Comparison of ENCODE assay signal across 24 mouse cellular contexts in the genomic region with DNA sequence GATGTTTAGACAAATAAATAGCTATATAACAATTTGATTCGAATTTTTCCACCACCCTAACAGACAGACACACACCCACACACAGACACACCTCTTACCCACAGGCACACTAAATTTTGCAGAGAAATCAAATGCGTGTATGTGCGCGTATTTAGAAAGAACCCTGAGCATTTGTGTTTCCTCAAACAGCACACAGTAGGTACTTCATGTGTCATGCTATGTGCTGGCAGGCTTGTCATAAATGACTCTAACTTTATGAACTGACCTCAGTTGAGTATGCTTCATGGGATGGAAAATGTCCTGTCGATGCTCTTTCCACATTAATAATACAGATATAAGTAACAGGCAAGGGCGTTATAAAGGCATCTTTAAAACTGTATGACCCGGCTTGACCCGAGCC. TPM values are rescaled to one million over a fixed set of nuclear protein-coding genes. Genes with fewer than 3 reads are reported as not detected.
DNase-seq lines count a peak whose midpoint lies in the region; ATAC-seq and TF ChIP-seq lines count a peak whose summit lies in the region.
"Had no signal": no experiment of that assay in that cellular context is flagged by ENCODE, and none has a peak within 500 bp of the region (broad histone marks: within the 10 kb centered on the region; RNA-seq: fewer than 3 reads in every experiment).

No protein-coding gene starts in this region.

- H3K4me2 ChIP-seq in CH12.LX (ENCODE audit: insufficient read depth, low read depth, poor library complexity, severe bottlenecking): no peak overlapping the region
- no peak overlapping the region for H3K4me2 ChIP-seq in kidney, embryonic 15.5 days
- no peak overlapping the region for H3K4me2 ChIP-seq in forebrain, embryonic 15.5 days (replicated peaks)

- H3K4me1 ChIP-seq in CH12.LX (ENCODE audit: control insufficient read depth in 1 of 2, insufficient read depth in 2 of 2) (peaks cover 0 to 43% of the 10 kb centered on the region in 2 experiments; a peak in 2 of 4 replicates), MEL (ENCODE audit: control insufficient read depth in 1 of 2, insufficient read depth in 2 of 2, low read length in 2 of 2) (peaks cover 9 to 18% of the 10 kb centered on the region in 2 experiments)
- peaks cover 23% of the 10 kb centered on the region for H3K4me1 ChIP-seq in kidney, embryonic 15.5 days
- H3K4me1 ChIP-seq in forebrain, embryonic 15.5 days: no peaks in the 10 kb centered on the region

- H3K79me2 ChIP-seq in CH12.LX (replicated peaks; ENCODE audit: control insufficient read depth, extremely low read depth, insufficient read depth, poor library complexity, severe bottlenecking) (peaks cover 23% of the 10 kb centered on the region), MEL (ENCODE audit: control insufficient read depth, insufficient read depth, low read length, poor library complexity) (no peaks in the 10 kb centered on the region)

- intact Hi-C loops in gastrocnemius, adult 2 months (cut with DNase I): no loop called here

- H3K36me3 ChIP-seq in CH12.LX (replicated peaks in 1 of 2; ENCODE audit: control insufficient read depth in 1 of 2, insufficient read depth in 1 of 2, low read length in 1 of 2) (peaks cover 22 to 94% of the 10 kb centered on the region in 2 experiments), MEL (ENCODE audit: control insufficient read depth in 1 of 2, insufficient read depth in 2 of 2, low read length in 2 of 2) (peaks cover 5 to 20% of the 10 kb centered on the region in 2 experiments)
- H3K36me3 ChIP-seq in kidney, embryonic 15.5 days: no peaks in the 10 kb centered on the region
- no peaks in the 10 kb centered on the region for H3K36me3 ChIP-seq in forebrain, embryonic 15.5 days
- H3K36me3 ChIP-seq: G1E had no signal

- TF ChIP-seq POLR2A in CH12.LX (IDR thresholded peaks at IDR 0.05; ENCODE audit: low read depth, low read length) (no peak), MEL (IDR thresholded peaks at IDR 0.05; ENCODE audit: control insufficient read depth in 1 of 2, insufficient read depth in 1 of 2, low read depth in 1 of 2, low read length in 2 of 2, poor library complexity in 1 of 2) (no peak)

- H3K27me3 ChIP-seq in CH12.LX (replicated peaks): no peaks in the 10 kb centered on the region
- no peaks in the 10 kb centered on the region for H3K27me3 ChIP-seq in MEL (ENCODE audit: control insufficient read depth in 1 of 2, insufficient read depth in 2 of 2, low read length in 2 of 2)
- H3K27me3 ChIP-seq in kidney, embryonic 15.5 days: no peaks in the 10 kb centered on the region
- no peaks in the 10 kb centered on the region for H3K27me3 ChIP-seq in forebrain, embryonic 15.5 days
- H3K27me3 ChIP-seq: Patski had no signal

- dilution Hi-C loops in CH12.LX (cut with MboI; ENCODE audit: extremely low pct_ligation_motif_present, extremely low pct_unique_long_range_greater_than_20kb, low sequenced_read_pairs): no loop called here

- 76% methylated on average over 8 of the region's 8 CpGs for WGBS in kidney, embryonic 15.5 days
- WGBS in forebrain, embryonic 15.5 days: 90% methylated on average over 8 of the region's 8 CpGs

- H3K4me3 ChIP-seq in gastrocnemius, adult 2 months: no peak overlapping the region
- no peak overlapping the region for H3K4me3 ChIP-seq in layer of hippocampus, adult 2 months
- H3K4me3 ChIP-seq in CH12.LX (replicated peaks in 1 of 3; ENCODE audit: low read depth in 2 of 3, low read length in 2 of 3, poor library complexity in 1 of 3): no peak overlapping the region
- H3K4me3 ChIP-seq in MEL (ENCODE audit: control insufficient read depth in 1 of 2, insufficient read depth in 1 of 2, low read depth in 2 of 2, low read length in 2 of 2): no peak overlapping the region
- no peak overlapping the region for H3K4me3 ChIP-seq in kidney, embryonic 15.5 days (replicated peaks)
- H3K4me3 ChIP-seq in forebrain, embryonic 15.5 days: no peak overlapping the region

- H3K9ac ChIP-seq in CH12.LX (ENCODE audit: insufficient read depth, low read depth) (no peak overlapping the region), MEL (ENCODE audit: control insufficient read depth, low read depth, low read length, poor library complexity, severe bottlenecking) (no peak overlapping the region)
- no peak overlapping the region for H3K9ac ChIP-seq in kidney, embryonic 15.5 days
- no peak overlapping the region for H3K9ac ChIP-seq in forebrain, embryonic 15.5 days (replicated peaks)

- TF ChIP-seq EP300 in CH12.LX (IDR thresholded peaks at IDR 0.05; ENCODE audit: low read length) (no peak), MEL (IDR thresholded peaks at IDR 0.05; ENCODE audit: low read depth in 1 of 2, low read length in 2 of 2) (no peak)

- DNase-seq in gastrocnemius, adult 2 months: no peak
- DNase-seq in gastrocnemius, postnatal 25 days: no peak
- DNase-seq in layer of hippocampus, adult 2 months (ENCODE audit: low spot score in 2 of 2): no peak
- no peak for DNase-seq in layer of hippocampus, postnatal 25 days (ENCODE audit: extremely low spot score in 1 of 2, low spot score in 1 of 2)
- DNase-seq in CH12.LX (ENCODE audit: extremely low read depth) (no peak), MEL (ENCODE audit: low read depth, low spot score) (no peak)
- DNase-seq: adrenal gland, adult 2 months; adrenal gland, adult 8-10 months; adrenal gland, postnatal 10 days; adrenal gland, postnatal 14 days; adrenal gland, postnatal 25 days; adrenal gland, postnatal 36 days; B cell, adult 2 months; cerebellum, adult 11 months; cerebellum, adult 11-12 months; cerebellum, adult 18-20 months; cerebellum, adult 2 months had no signal

- no peak for TF ChIP-seq CTCF in gastrocnemius, adult 2 months (IDR thresholded peaks at IDR 0.05)
- no peak for TF ChIP-seq CTCF in layer of hippocampus, adult 2 months (conservative IDR thresholded peaks at IDR 0.05)
- TF ChIP-seq CTCF in CH12.LX (conservative IDR thresholded peaks at IDR 0.05 in 1 of 2, IDR thresholded peaks at IDR 0.05 in 1 of 2; ENCODE audit: low read depth in 2 of 2, low read length in 2 of 2): no peak
- no peak for TF ChIP-seq CTCF in MEL (IDR thresholded peaks at IDR 0.05 in 2 of 3, conservative IDR thresholded peaks at IDR 0.05 in 1 of 3; ENCODE audit: control insufficient read depth in 1 of 3, insufficient read depth in 1 of 3, low read depth in 2 of 3, low read length in 3 of 3, poor library complexity in 1 of 3, severe bottlenecking in 1 of 3)

- TF ChIP-seq RAD21 in CH12.LX (IDR thresholded peaks at IDR 0.05; ENCODE audit: low read depth, low read length): no peak
- TF ChIP-seq RAD21 in MEL (IDR thresholded peaks at IDR 0.05; ENCODE audit: low read depth, low read length): no peak

- H3K27ac ChIP-seq in gastrocnemius, adult 2 months: peak overlapping the region; percentile 16; the same call in 1 of the 2 replicates
- 0 out of 2 replicates have a peak overlapping the region, but pooled peaks have one; percentile 55 for H3K27ac ChIP-seq in layer of hippocampus, adult 2 months
- H3K27ac ChIP-seq in CH12.LX (ENCODE audit: insufficient read depth, low read depth) (no peak overlapping the region), MEL (ENCODE audit: control insufficient read depth, low read depth, low read length) (no peak overlapping the region)
- no peak overlapping the region for H3K27ac ChIP-seq in kidney, embryonic 15.5 days
- no peak overlapping the region for H3K27ac ChIP-seq in forebrain, embryonic 15.5 days (replicated peaks)

- H3K9me3 ChIP-seq in CH12.LX (replicated peaks; ENCODE audit: low read length) (no peaks in the 10 kb centered on the region), MEL (replicated peaks; ENCODE audit: insufficient read depth, low read length) (no peaks in the 10 kb centered on the region)
- no peaks in the 10 kb centered on the region for H3K9me3 ChIP-seq in kidney, embryonic 15.5 days (replicated peaks)
- no peaks in the 10 kb centered on the region for H3K9me3 ChIP-seq in forebrain, embryonic 15.5 days

- in situ Hi-C loops in CH12.LX (cut with MboI; ENCODE audit: low pct_ligation_motif_present, low pct_unique_long_range_greater_than_20kb, low sequenced_read_pairs): no loop called here

- ATAC-seq in kidney, embryonic 15.5 days (replicated peaks; ENCODE audit: low FRiP score): no peak
- ATAC-seq in forebrain, embryonic 15.5 days (replicated peaks): no peak
- ATAC-seq: activated CD4-positive, CD25-positive, alpha-beta regulatory T cell, adult 4 months; CD4-positive, CD25-positive, alpha-beta regulatory T cell, adult 4 months; Patski had no signal

TF ChIP-seq in CH12.LX, 34 proteins besides CTCF, POLR2A, EP300 and RAD21 (continues in another document):
- TF ChIP-seq JUN (IDR thresholded peaks at IDR 0.05; ENCODE audit: insufficient read depth, low read depth, low read length) (no peak), GABPA (IDR thresholded peaks at IDR 0.05; ENCODE audit: insufficient replicate concordance, low read depth, low read length) (no peak)

TF ChIP-seq in MEL, 35 proteins besides CTCF, POLR2A, EP300 and RAD21:
- peak; percentile 88 for TF ChIP-seq ZKSCAN1 (IDR thresholded peaks at IDR 0.05; ENCODE audit: low read depth, low read length)
- TF ChIP-seq SMC3 (IDR thresholded peaks at IDR 0.05; ENCODE audit: low read depth, low read length): no peak

RNA-seq across cellular contexts. Expression of a gene that starts 17.2 kb away (rescaled TPM):
- under 1 TPM; 0.39 to 0.69 TPM for total RNA-seq in gastrocnemius, adult 2 months (2021)
- total RNA-seq in gastrocnemius, postnatal 25 days (2021): under 1 TPM; 0.84 to 0.96 TPM
- total RNA-seq in layer of hippocampus, adult 2 months (2021): 1 to 10 TPM in 1 of 2 experiments, under 1 TPM in 1; 0.82 to 1.0 TPM
- total RNA-seq in layer of hippocampus, postnatal 25 days (2021): 1 to 10 TPM; 1.2 to 1.5 TPM
- not detected in 2 replicates for total RNA-seq in CH12.LX (2012; rRNA removed)
- 0.95 TPM in 1 of 2 replicates, not detected in the other for total RNA-seq in CH12.LX (2014; rRNA removed)
- polyA plus RNA-seq in CH12.LX (2012; ENCODE audit: insufficient read length, low read depth): not detected in 2 replicates
- total RNA-seq in MEL (2012; rRNA removed): not detected in 2 replicates
- polyA plus RNA-seq in MEL (2012; ENCODE audit: insufficient read depth in 1 of 2, insufficient read length in 2 of 2, low read depth in 1 of 2, low replicate concordance in 2 of 2, missing spikeins in 1 of 2): not detected
- polyA plus RNA-seq in kidney, embryonic 15.5 days (2015; fragmentation: Nextera tagmentation; extraction: Ambion mirVana): 3.8 and 7.0 TPM in 2 replicates
- 1.3 TPM in 1 of 2 replicates, not detected in the other for polyA plus RNA-seq in forebrain, embryonic 15.5 days (2015; fragmentation: Nextera tagmentation; extraction: Ambion mirVana)
- total RNA-seq: adrenal gland, postnatal 25 days; ES-E14; G1E had no signal
- polyA plus RNA-seq: activated CD4-positive, CD25-positive, alpha-beta regulatory T cell, adult 4 months; CD4-positive, CD25-positive, alpha-beta regulatory T cell, adult 4 months; G1E had no signal

RNA-seq across cellular contexts. Expression of a gene that starts 17.8 kb away (rescaled TPM):
- 10 to 100 TPM; 54.9 to 57.8 TPM for total RNA-seq in gastrocnemius, adult 2 months (2021)
- 10 to 100 TPM; 46.3 to 48.9 TPM for total RNA-seq in gastrocnemius, postnatal 25 days (2021)
- 100 to 1,000 TPM; 211 to 241 TPM for total RNA-seq in layer of hippocampus, adult 2 months (2021)
- 100 to 1,000 TPM; 211 to 215 TPM for total RNA-seq in layer of hippocampus, postnatal 25 days (2021)
- 40.0 and 40.7 TPM in 2 replicates for total RNA-seq in CH12.LX (2012; rRNA removed)
- total RNA-seq in CH12.LX (2014; rRNA removed): 38.3 and 43.7 TPM in 2 replicates
- polyA plus RNA-seq in CH12.LX (2012; ENCODE audit: insufficient read length, low read depth): 105 and 107 TPM in 2 replicates
- total RNA-seq in MEL (2012; rRNA removed): 15.3 and 22.9 TPM in 2 replicates
- 10 to 100 TPM; 19.9 to 30.9 TPM for polyA plus RNA-seq in MEL (2012; ENCODE audit: insufficient read depth in 1 of 2, insufficient read length in 2 of 2, low read depth in 1 of 2, low replicate concordance in 2 of 2, missing spikeins in 1 of 2)
- polyA plus RNA-seq in kidney, embryonic 15.5 days (2015; fragmentation: Nextera tagmentation; extraction: Ambion mirVana): 7.4 and 9.4 TPM in 2 replicates
- polyA plus RNA-seq in forebrain, embryonic 15.5 days (2015; fragmentation: Nextera tagmentation; extraction: Ambion mirVana): 7.2 and 8.0 TPM in 2 replicates
- polyA plus RNA-seq: G1E had no signal

Comparison
In these comparisons a context has a peak if more than half of its experiments do, and no peak if none do; other contexts are left out.
1. H3K27ac ChIP-seq: peak in gastrocnemius, adult 2 months (single experiment) and layer of hippocampus, adult 2 months (single experiment); none in CH12.LX (single experiment), MEL (single experiment), kidney, embryonic 15.5 days (single experiment) and forebrain, embryonic 15.5 days (single experiment).